Mouse (Mus musculus) lung, postnatal 0 days (tissue): ENCODE measurements around the gene Tm7sf2. TPM values are rescaled to one million over a fixed set of nuclear protein-coding genes. Genes with fewer than 3 reads are reported as not detected.

Experiments
- ATAC-seq: fragments of 200-750 bp; cut with Nextera tagmentation; 2 replicates; pipeline ENCODE4 v1.8.0; 2017; ENCODE audit warnings: moderate library complexity
- DNase-seq: peaks from one replicate; pipeline ENCODE4 v3.0.0-alpha.2; 2016; ENCODE audit warnings: low spot score
- H3K27ac ChIP-seq: fragments of 300-500 bp; sonication (generic); 2 replicates; pipeline ENCODE4 v1.5.1; 2014; ENCODE audit warnings: antibody characterized with exemption, mild to moderate bottlenecking, low read length, mixed read lengths
- H3K27me3 ChIP-seq: fragments of 300-500 bp; sonication (generic); replicated peaks from 2 replicates; pipeline ENCODE4 v1.6.1; 2014; ENCODE audit warnings: low read length, mixed read lengths; ENCODE audit not compliant: insufficient read depth
- H3K36me3 ChIP-seq: fragments of 300-500 bp; sonication (generic); 2 replicates; pipeline ENCODE4 v1.6.1; 2014; ENCODE audit warnings: low read length, mixed read lengths; ENCODE audit not compliant: insufficient read depth
- H3K4me1 ChIP-seq: fragments of 300-500 bp; sonication (generic); 2 replicates; pipeline ENCODE4 v1.6.1; 2014; ENCODE audit warnings: antibody characterized with exemption, low read depth, low read length, mixed read lengths; ENCODE audit not compliant: insufficient read depth
- H3K4me2 ChIP-seq: fragments of 300-500 bp; sonication (generic); replicated peaks from 2 replicates; pipeline ENCODE4 v1.6.1; 2014; ENCODE audit warnings: low read depth, mild to moderate bottlenecking, low read length, moderate library complexity, mixed read lengths
- H3K4me3 ChIP-seq: fragments of 300-500 bp; sonication (generic); 2 replicates; pipeline ENCODE4 v1.5.1; 2014; ENCODE audit warnings: low read depth, low read length
- H3K9ac ChIP-seq: fragments of 300-500 bp; sonication (generic); replicated peaks from 2 replicates; pipeline ENCODE4 v1.6.1; 2014; ENCODE audit warnings: low read depth, mild to moderate bottlenecking
- H3K9me3 ChIP-seq: fragments of 300-500 bp; sonication (generic); 2 replicates; pipeline ENCODE4 v1.6.1; 2016; ENCODE audit warnings: low read length, mixed read lengths
- CTCF ChIP-seq: IDR thresholded peaks from 2 replicates; pipeline ENCODE4 v1.5.1; 2016; ENCODE audit warnings: antibody characterized with exemption, mild to moderate bottlenecking
- EP300 ChIP-seq: IDR thresholded peaks from 2 replicates; pipeline ENCODE4 v1.6.1; 2016; ENCODE audit warnings: antibody characterized with exemption, mild to moderate bottlenecking, control low read depth
- WGBS: fragments of 180-500 bp; shearing (Covaris S2); extraction: QIAGEN DNeasy Blood & Tissue Kit; methylation state at CpG from one replicate; pipeline ENCODE4 v1.1.7; 2014; 5-methylcytosine and 5-hydroxymethylcytosine counted together
- polyA plus RNA-seq: library from polyadenylated mRNA; unstranded; fragments of >200 nt; fragmentation: Nextera tagmentation; extraction: Ambion mirVana; gene quantifications from 2 replicates; pipeline ENCODE4 v1.2.1, GENCODE M21; 2015

Gene Tm7sf2
- polyA plus RNA-seq, 1 experiment from 2014 or later: 9.5 TPM

DNA sequence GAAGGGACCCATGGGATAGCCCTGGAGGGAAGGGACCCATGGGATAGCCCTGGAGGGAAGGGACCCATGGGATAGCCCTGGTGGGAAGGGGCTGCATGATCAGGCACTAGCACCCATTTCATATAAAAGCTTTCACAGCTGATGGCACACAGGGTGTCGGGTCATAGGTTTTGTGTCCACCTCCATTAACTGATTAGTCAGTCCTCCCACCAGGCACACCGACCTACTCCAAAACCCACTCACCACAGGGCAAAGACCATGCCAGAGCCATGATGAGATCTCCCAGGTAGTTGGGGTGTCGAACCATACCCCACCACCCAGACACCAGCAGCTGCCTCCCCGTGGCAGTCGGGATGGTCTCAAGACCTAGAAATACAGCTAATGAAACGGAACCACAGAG is 5.1 kb downstream of the Tm7sf2 start:
- Histone ChIP-seq H3K4me1 (peaks cover 19% of the 10 kb centered on the region), H3K27me3 (no peaks in the 10 kb centered on the region), H3K36me3 (no peaks in the 10 kb centered on the region), H3K9me3 (no peaks in the 10 kb centered on the region), H3K4me2 (no peak overlapping the region), H3K9ac (no peak overlapping the region), H3K4me3 (no peak overlapping the region), H3K27ac (no peak overlapping the region)
- DNase-seq (no peak), ATAC-seq (no peak)
- 93% methylated on average over 6 of the region's 6 CpGs for WGBS
- TF ChIP-seq EP300 (no peak), CTCF (no peak)

DNA sequence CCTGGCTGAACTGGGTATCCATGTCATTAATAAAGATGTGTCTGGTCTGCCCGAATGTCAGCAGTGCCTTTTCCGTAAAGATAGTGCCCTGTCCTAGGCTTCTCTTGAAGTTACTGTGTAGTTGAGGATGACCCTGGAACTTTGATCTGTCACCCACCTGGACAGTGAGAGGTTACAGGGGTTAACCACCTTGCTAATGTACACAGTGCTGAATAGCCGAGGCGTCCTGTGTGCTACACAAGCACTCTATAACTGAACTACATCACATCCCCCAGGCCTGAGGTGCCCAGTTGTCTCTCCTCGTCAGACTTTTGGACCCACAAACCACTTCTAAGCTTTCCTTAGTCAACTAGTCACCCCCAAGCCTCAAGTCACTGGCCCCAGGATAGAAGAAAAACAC is 5.8 kb downstream of the Tm7sf2 start:
- Histone ChIP-seq H3K36me3 (no peaks in the 10 kb centered on the region), H3K4me2 (peak overlapping the region; percentile 90), H3K4me3 (peak overlapping the region; percentile 70), H3K9me3 (no peaks in the 10 kb centered on the region), H3K4me1 (peaks cover 16% of the 10 kb centered on the region), H3K27me3 (no peaks in the 10 kb centered on the region), H3K9ac (peak overlapping the region; percentile 90; the same call in 1 of the 2 replicates), H3K27ac (peak overlapping the region; percentile 89; the same call in 1 of the 2 replicates)
- WGBS: 44% methylated on average over 5 of the region's 5 CpGs
- no peak for ATAC-seq
- TF ChIP-seq CTCF (no peak), EP300 (no peak)
- no peak for DNase-seq

DNA sequence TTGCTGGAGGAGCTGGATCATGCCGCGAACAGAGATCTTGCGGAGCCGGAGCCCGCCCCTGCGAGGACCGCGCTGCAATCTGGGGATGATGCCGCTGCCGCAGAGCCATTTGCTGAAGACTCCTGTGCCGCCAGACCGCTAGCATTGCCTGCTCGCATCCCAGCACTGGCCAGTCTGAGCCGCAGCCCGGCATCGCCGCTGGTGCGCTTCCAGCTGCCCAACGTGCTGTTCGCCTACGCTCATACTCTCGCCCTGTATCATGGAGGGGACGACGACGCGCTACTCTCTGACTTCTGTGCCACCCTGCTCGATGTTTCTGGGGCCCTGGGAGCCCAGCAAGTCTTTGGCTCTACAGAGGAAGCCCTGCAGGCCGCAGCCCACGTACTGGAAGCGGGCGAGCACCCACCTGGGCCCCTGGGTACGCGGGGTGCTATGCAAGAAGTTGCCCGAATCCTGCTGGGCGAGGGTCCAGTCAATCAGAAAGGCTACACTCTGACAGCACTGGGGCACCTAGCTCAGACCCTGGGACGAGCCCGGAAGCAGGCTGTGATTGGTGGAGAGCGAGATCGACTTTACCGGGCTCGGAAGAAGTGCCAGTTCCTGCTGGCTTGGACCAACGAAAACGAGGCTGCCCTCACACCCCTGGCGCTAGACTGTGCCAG is 6.4 kb downstream of the Tm7sf2 start:
- peak overlapping the region; percentile 89 for H3K27ac ChIP-seq
- peaks cover 14% of the 10 kb centered on the region for H3K4me1 ChIP-seq
- TF ChIP-seq CTCF: no peak
- no peak for TF ChIP-seq EP300
- peak overlapping the region; percentile 70 for H3K4me3 ChIP-seq
- no peaks in the 10 kb centered on the region for H3K9me3 ChIP-seq
- peak; percentile 51 for DNase-seq
- 0 out of 2 replicates have a peak, but pooled peaks have one; percentile 1 for ATAC-seq
- H3K9ac ChIP-seq: peak overlapping the region; percentile 90
- H3K27me3 ChIP-seq: no peaks in the 10 kb centered on the region
- H3K36me3 ChIP-seq: no peaks in the 10 kb centered on the region
- 2% methylated on average over 44 of the region's 44 CpGs for WGBS
- H3K4me2 ChIP-seq: peak overlapping the region; percentile 90

DNA sequence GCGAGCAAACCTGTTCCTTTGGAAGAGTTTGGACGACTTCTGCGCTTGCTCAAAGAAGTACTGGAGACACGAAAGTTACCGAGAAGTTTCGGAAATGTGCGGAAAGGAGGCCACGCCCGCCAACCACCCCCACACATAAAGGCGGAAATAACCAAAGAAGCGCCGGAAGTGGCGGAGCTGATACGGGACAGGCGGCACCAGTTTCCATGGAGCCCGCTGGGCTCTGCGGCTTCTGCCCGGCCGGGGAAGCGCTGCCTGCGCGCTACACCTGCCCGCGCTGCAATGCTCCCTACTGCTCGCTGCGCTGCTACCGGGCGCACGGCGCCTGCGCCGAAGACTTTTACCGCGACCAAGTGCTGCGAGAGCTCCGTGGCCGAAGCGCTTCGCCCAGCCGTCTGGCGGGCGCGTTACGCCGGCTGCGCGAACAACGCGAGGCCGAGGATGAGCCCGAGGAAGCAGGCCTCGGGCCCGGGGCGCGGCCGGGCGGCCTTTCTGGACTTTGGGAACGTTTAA is 7.1 kb downstream of the Tm7sf2 start, which contains the start of gene Znhit2:
Znhit2 (plus strand) TSS at position 172 of the 513 bp plus-strand sequence.
- Histone ChIP-seq H3K9ac (peak within 1 kb of the TSS; percentile 90), H3K4me1 (peaks cover 15% of the 10 kb centered on the region), H3K27ac (peak within 1 kb of the TSS; percentile 89), H3K4me2 (peak within 1 kb of the TSS; percentile 90), H3K9me3 (no peaks in the 10 kb centered on the region), H3K4me3 (peak within 1 kb of the TSS; percentile 70), H3K36me3 (no peaks in the 10 kb centered on the region), H3K27me3 (no peaks in the 10 kb centered on the region)
- TF ChIP-seq EP300: no peak
- TF ChIP-seq CTCF: peak; percentile 11; the same call in 1 of the 2 replicates
- ATAC-seq (peak; percentile 83), DNase-seq (peak; percentile 98)
- under 1% methylated on average over 45 of the region's 58 CpGs for WGBS

DNA sequence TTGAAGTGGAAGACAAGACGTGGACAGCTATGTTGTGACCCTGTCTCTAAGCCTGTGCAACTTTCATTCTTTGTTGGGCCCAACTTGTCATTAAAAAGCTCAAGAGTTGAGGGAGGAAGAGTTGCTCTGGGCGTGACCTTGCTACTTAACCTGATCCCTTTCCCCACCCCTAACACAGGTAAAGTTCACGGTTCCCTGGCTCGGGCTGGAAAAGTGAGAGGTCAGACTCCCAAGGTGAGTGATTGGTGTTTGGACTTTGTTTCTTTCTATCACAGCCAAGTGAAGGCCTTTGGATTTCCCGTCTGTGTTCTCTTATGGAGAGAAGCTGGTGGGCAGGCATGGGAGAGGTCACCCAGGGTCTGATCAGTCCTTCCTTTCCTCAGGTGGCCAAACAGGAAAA is 9.2 kb downstream of the Tm7sf2 start:
- no peaks in the 10 kb centered on the region for H3K27me3 ChIP-seq
- H3K4me3 ChIP-seq: peak overlapping the region; percentile 73; the same call in 1 of the 2 replicates
- no peak overlapping the region for H3K27ac ChIP-seq
- no peaks in the 10 kb centered on the region for H3K9me3 ChIP-seq
- peaks cover 10% of the 10 kb centered on the region; the same call in 1 of the 2 replicates for H3K36me3 ChIP-seq
- no peak for DNase-seq
- peaks cover 15% of the 10 kb centered on the region for H3K4me1 ChIP-seq
- ATAC-seq: no peak
- TF ChIP-seq EP300: no peak
- no peak for TF ChIP-seq CTCF
- 71% methylated on average over 5 of the region's 5 CpGs for WGBS
- no peak overlapping the region for H3K9ac ChIP-seq
- H3K4me2 ChIP-seq: peak overlapping the region; percentile 60

DNA sequence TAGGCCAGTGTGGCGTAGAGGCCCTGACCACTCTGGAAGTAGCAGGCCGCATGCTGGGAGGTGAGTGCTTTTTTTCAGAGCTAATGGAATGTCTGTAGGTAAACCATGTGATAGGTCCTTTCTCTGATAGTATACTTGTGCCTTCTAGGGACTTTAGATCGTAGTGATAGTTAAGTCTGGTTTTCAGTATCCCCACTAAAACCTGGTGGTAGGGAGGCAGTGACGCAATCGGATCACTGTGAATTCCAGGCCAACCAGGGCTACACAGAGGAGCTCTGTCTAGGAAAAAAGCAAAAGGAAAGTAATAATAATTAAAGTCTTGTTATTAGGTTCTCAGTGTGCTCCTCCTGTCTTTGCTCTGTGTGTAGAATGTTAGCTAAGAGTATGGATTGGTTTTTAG is 9.7 kb downstream of the Tm7sf2 start:
- H3K4me1 ChIP-seq: peaks cover 15% of the 10 kb centered on the region
- 24% methylated on average over 5 of the region's 5 CpGs for WGBS
- peak overlapping the region; percentile 71; the same call in 1 of the 2 replicates for H3K27ac ChIP-seq
- H3K9ac ChIP-seq: peak overlapping the region; percentile 76
- H3K9me3 ChIP-seq: no peaks in the 10 kb centered on the region
- peak overlapping the region; percentile 73 for H3K4me3 ChIP-seq
- peaks cover 13% of the 10 kb centered on the region for H3K36me3 ChIP-seq
- ATAC-seq (no peak), DNase-seq (no peak)
- no peak for TF ChIP-seq EP300
- no peak for TF ChIP-seq CTCF
- no peaks in the 10 kb centered on the region for H3K27me3 ChIP-seq
- peak overlapping the region; percentile 60 for H3K4me2 ChIP-seq
